Mouse (Mus musculus) G1E-ER4 (cell line): ENCODE measurements around the gene Catip. TPM values are rescaled to one million over a fixed set of nuclear protein-coding genes. Genes with fewer than 3 reads are reported as not detected.

ENCODE experiments used
- GATA1 ChIP-seq: IDR thresholded peaks from one replicate; pipeline ENCODE4 v1.8.0; 2012; ENCODE audit warnings: low read length, inconsistent platforms
- polyA plus RNA-seq: library from polyadenylated mRNA; stranded (reverse); fragments of >175 nt; gene quantifications from 2 replicates; pipeline ENCODE4 v1.2.3, GENCODE M21; 2012

Catip gene
- polyA plus RNA-seq, 1 experiment = not detected

DNA sequence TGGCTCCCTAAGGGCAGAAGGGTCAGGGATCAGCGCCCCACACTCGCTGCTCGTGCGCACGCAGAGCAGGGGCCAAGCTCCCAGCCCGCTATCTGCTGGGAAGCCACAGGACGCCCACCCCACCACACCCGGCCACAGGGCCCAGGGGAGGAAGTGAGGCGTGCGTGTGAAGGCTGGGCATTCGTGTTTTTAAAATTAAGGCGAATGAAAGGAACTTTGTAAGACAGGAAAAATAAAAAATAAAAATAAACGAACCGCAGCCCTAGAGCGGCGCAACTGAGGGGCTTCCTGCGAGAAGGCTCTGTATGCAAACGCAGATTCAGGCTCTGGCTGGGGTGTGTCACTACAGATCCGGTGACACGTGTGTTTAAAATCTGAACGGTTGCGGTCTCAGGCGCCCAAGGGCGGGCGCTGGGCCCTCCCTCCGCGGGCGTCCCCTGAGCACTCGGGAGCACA lies 28.0 kb downstream of the Catip start:
- no peak for TF ChIP-seq GATA1

DNA sequence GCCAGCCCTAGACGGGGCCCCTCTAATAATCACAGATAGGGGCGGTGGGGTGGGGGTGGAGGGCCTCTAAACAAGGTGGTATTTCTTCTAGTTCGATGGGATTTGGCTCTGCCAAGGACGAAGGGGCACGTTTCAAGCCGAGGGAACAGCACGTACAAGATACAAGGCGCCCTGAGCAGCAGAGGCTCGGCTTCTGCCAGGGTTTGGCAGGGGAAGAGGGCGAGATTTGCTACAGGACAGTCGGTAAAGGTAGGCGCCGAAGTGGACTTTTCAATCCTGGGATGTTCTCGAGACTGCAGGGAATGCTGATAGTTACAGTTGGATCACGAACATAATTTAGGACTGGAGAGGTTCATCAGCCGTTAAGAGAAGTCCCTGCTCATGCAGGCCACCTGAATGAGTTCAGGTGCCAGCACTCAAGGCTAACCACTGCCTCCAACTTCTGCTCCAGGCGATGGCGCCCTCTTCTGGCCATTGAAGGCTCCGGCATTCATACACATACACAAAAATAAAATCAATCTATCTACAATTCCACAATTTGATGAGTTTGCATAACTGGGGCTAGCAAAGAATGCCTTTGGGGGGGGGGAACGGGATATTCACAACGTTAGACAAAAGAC lies 28.5 kb downstream of the Catip start:
- no peak for TF ChIP-seq GATA1

DNA sequence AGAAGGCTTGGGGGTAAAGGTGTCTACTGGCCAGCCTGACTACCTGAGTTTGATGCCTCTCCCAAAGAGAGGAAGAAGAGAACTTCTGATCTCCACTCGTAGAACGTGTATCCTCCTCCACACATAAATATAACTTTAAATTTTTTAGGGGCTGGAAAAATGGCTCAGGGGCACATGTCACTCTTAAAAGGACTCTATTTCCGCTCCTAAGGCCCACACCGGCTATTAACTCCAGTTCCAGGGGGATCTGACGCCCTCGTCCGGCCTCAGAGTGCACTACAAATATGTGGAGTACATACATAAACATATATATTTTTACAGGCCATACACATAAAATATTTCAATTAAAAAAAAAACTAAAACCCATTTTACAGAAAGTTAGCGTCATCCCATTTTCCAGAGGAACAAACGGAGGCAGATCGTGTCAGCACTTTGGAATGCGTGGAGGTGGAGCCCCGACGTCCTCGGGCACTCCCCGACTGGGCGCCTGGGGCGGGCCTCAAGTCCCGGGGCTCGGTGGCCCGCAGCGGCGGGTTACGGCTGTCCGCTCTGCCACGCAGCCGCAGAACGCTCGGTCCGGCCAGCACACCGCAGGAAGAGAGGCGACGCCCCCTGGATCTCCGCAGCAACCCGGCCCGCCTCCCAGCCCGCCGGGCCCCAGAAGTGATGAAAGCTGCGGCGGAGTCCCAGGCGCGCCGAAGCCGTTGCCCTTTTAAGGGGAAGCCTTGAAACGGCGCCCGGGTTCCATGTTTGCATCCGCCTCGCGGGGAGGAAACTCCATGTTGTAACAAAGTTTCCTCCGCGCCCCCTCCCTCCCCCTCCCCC lies 29.2 kb downstream of the Catip start, which contains the start of gene Ctdsp1:
Gene Ctdsp1, plus strand, starts transcription at position 586 of the 825 bp plus-strand sequence.
- TF ChIP-seq GATA1 = no peak

DNA sequence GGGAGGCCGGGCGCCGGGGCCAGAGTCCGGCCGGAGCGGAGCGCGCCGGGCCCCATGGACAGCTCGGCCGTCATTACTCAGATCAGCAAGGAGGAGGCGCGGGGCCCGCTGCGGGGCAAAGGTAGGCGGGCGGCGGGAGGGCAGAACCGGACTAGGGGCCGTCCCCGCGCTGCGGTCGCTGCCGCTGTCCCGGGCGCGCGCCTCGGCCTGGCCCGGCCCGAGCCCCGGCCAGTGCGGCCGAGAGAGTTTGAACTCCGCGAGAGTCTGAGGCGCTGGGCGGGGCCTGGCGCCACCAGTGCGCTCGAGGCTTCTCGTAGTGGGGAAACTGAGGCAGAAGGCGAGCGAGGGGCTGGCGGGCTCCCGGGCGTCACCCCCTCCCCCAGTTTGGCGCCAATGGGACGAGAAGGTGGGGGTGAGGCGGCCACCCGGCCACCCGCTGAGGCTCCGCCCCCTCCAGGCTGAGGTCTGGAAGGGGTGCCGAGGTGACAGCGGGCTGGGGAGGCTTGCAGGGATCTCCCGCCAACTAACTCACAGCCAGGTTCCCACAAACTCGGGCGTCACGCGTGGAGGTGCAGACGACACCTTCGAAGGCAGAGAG lies 30.0 kb downstream of the Catip start:
- TF ChIP-seq GATA1 = no peak

DNA sequence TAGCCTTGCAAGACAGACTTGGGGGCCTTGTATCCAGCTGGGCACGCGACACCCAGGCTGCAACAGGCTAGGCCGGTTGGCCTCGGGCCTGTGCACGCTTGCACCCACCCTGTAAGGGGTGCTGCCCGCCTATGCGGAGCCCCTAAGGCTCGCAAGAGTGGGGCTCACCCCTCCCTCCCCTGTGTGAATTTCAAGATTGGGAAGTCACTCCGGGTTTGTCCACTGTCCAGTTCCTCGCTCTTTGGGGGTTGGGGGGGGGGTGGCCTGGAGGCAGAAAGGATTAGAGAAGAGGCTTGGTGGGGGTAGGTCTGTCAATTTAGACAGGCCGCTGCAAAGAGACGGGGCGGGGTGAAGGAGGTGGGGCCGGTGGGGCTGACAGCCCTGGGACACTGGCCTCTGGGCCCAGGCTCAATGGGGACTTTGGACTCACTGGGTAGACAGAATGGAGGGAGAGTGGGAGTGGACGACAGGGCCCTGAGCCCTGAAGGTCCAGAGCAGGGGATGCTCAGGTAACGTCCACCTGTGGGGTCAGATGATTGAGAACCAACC lies 30.6 kb downstream of the Catip start:
- TF ChIP-seq GATA1 = no peak

DNA sequence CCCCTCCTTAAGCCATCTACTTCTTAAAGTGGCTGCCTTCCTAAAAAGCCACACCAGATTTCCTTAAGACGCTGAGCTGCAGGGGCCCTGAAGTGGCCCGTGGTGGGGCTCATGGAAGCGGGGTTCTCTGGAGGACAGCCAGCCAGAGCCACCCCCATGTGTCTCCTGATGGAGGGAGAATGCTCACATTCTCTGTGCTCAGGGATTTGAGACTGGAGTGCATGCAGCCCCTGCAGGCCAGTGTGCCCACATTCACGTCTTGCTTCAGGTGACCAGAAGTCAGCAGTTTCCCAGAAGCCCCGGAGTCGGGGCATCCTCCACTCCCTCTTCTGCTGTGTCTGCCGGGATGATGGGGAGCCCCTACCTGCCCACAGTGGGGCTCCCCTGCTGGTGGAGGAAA lies 31.1 kb downstream of the Catip start:
- TF ChIP-seq GATA1 = no peak

DNA sequence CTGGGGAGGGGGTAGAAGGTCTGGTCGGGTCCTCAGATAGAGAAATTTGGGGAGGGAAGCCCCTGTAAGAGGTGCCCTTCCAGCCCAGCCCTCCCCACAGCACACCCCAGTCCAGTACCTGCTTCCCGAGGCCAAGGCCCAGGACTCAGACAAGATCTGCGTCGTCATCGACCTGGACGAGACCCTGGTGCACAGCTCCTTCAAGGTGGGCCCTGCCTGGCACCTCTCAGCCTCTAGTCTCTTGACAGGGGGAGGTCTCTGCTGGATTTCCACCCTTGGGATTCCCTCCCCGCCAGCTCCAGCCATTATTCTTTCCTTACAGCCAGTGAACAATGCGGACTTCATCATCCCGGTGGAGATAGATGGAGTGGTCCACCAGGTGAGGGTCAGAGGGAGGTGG lies 31.8 kb downstream of the Catip start:
- no peak for TF ChIP-seq GATA1

DNA sequence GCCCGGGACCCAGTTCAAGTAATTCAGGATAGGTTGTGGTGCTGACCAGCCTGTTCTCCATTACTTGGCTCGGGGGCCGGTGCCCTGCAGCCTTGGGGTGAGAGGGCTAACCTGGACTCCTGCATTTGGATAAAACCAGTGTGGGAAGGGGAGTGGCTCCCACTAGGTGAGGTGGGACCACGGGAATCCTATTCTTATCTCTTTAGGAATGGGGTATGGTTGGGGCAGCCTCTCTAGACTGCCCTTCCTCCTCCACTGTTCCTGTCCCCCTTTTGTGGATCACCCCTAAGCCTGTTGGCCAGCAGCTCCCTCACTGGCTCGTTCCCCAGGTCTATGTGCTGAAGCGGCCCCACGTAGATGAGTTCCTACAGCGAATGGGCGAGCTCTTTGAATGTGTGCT lies 32.4 kb downstream of the Catip start:
- no peak for TF ChIP-seq GATA1

DNA sequence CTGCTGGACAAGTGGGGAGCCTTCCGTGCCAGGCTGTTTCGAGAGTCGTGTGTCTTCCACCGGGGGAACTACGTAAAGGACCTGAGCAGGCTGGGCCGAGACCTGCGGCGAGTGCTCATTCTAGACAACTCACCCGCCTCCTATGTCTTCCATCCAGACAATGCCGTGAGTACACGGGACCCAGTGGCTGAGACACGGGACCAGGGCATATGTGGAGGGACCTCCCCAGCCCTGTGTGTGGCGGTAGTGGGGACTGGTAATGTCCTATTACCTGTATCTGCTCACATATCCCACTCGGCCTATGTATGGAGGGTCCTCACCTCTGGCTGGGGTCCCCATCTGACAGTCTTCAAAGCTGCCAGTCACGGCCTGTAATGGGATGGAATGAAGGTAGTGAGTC lies 33.0 kb downstream of the Catip start:
- TF ChIP-seq GATA1 = no peak

DNA sequence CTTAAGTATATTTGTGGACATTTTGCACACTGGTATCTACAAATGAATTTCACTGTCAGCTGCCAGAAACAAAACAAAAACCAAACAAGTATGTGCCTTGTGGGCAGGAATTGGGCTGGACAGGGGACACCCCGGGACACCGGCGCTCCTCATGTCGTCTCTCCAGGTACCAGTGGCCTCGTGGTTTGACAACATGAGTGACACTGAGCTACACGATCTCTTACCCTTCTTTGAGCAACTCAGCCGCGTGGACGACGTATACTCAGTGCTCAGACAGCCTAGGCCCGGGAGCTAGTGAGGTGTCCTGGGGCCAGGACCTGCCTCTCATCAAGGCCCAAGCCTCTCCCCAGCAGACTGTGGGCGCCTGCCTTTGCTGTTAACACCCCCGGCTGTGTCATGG lies 33.4 kb downstream of the Catip start:
- no peak for TF ChIP-seq GATA1

DNA sequence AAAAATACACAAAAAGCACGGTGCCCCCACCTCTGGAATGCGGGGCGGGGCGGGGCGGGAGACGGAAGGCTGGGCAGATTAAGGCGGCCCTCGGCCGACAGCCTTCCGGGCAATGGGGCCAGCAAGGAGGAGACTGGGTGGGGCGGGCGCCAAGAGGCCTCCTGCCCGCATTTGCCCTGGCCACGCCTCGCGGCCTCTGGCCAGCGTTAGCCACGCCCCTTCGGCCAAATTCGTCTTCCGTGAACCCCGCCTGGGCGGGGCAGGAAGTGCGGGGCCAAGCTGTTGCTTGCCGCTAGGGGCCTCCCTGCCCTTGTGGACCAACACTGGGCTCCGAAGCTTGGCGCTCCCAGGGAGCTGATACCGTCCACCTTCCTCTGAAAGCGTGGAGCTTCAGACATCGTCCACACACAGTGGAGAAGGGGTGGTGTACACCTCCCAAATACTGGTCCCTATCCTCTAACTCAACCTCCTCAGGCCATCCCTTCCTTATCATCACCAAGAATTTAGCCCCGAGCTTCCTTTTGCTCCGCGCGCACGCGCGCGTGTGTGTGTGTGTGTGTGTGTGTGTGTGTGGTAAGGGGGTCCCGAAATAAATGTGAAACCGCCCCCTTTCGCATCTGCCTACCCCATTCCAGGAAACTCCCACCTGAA lies 35.5 kb downstream of the Catip start:
- TF ChIP-seq GATA1 = no peak

DNA sequence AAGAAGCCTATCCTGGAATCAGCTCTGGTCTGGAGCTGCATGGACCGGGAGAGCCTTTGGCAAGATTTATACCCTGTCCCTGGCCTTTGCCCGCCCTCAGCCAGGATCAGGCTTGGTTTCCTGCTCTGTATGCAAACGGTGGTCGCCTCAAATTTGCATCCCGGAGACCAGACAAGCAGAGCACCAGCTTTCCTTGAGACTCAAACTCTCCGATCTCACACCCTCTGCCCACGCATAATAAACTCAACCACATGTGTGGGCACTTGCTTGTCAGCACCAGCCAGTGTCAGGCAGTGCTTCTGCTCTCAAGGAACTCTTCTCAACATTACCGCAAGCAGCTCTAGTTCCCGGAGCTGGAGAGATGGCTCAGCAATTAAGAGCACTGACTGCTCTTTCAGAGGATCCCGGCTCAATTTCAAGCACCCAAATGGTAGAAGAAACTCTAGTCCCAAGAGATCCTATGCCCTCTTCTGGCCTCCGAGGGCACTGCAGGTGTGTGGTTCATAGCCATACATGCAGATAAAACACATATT lies 36.1 kb downstream of the Catip start:
- TF ChIP-seq GATA1 = no peak

DNA sequence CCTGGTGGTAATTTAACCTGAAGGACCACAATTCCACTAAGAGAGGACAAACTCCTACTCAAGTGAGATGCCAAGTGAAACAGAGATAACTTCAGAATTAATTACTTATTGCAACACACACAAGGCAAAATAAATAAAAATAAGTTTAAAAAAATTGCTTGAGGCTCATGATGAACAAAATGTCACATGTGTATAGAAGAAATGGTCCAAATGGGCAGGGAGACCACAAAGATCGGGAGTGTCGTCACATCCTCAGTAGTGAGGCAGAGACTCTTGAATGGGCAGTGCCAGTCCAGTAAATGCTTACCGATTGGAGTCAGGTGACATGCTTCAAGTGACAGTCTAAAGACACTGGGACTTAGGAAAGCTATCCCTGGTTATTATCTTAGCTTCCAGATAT lies 38.6 kb downstream of the Catip start:
- TF ChIP-seq GATA1 = no peak

DNA sequence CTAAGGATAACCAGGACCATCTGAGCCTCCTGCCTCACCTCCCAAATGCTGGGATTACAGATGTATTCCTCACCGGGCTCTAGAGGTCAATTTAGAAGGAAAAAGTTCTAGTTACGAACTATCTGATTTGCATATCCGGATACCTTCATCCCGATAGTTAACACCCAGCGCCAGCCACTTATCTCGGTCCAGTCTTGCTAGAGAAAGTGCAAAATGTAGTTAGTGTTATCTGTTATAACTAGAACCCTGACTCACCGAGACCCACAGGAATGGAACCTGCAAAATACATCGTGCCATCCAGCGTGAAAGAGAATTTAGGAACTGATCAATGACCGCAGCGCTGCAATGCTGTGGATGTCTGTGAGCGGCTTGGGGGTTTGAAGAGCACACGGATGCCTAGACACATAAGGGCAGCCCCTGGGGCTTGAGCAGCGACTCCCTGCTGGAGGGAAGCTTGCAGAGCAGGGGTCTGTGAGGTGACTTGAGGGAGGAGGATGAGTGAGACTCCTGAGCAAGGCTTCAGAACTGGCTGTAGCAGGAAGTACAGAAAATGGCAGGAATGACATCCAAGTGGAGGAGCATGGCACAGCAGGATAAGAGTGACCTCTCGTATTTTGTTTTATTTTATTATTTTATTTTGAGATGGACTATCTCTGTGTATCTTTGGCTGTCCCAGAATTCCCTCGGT lies 39.3 kb downstream of the Catip start:
- TF ChIP-seq GATA1 = peak; percentile 53

DNA sequence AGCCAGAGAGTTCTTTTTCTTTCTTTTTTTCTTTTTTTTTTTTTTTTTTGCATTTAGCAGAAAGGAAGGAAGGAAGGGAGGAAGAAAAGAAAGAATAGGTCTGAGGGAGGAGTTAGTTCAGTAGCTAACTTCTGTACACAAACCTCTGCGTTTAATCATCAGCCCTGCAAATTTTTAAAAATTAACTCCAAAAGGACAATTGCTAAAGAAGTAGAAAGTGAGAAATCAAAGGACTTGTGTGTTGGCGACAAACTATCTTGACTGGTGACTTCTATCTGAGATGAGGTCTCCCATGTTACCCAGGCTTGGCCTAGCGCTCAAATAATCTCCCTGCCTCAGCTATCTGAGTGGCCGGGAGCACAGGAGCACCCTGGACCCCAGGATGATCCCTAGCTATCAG lies 42.3 kb downstream of the Catip start:
- no peak for TF ChIP-seq GATA1
